ENCODE assay signal across 28 mouse cellular contexts in genomic region chr14:100239874-100240273, GRCm38 (mm10). TPM values are rescaled to one million over a fixed set of nuclear protein-coding genes. Genes with fewer than 3 reads are reported as not detected.
"Had no signal": no experiment of that assay in that cellular context is flagged by ENCODE, and none has a peak within 500 bp of the region (broad histone marks: within the 10 kb centered on the region; RNA-seq: fewer than 3 reads in every experiment).

No protein-coding gene starts in this region.

- ATAC-seq: forebrain, embryonic 13.5 days; forebrain, embryonic 14.5 days; forebrain, embryonic 15.5 days; forebrain, embryonic 16.5 days; forebrain, postnatal 0 days had no signal

- H3K4me2 ChIP-seq: embryonic facial prominence, embryonic 12.5 days; embryonic facial prominence, embryonic 13.5 days; embryonic facial prominence, embryonic 15.5 days; forebrain, embryonic 12.5 days; forebrain, embryonic 13.5 days; forebrain, embryonic 15.5 days had no signal

- H3K4me1 ChIP-seq: embryonic facial prominence, embryonic 15.5 days had no signal

- H3K27me3 ChIP-seq: embryonic facial prominence, embryonic 12.5 days; embryonic facial prominence, embryonic 13.5 days; embryonic facial prominence, embryonic 15.5 days; forebrain, embryonic 12.5 days; forebrain, embryonic 13.5 days; forebrain, embryonic 15.5 days had no signal

- H3K9me3 ChIP-seq: embryonic facial prominence, embryonic 10.5 days; embryonic facial prominence, embryonic 12.5 days; embryonic facial prominence, embryonic 13.5 days; embryonic facial prominence, embryonic 15.5 days; forebrain, embryonic 10.5 days; forebrain, embryonic 12.5 days; forebrain, embryonic 13.5 days; forebrain, embryonic 15.5 days had no signal

- H3K36me3 ChIP-seq: embryonic facial prominence, embryonic 12.5 days; embryonic facial prominence, embryonic 13.5 days; embryonic facial prominence, embryonic 15.5 days had no signal

- H3K4me3 ChIP-seq: embryonic facial prominence, embryonic 10.5 days; embryonic facial prominence, embryonic 12.5 days; embryonic facial prominence, embryonic 13.5 days; embryonic facial prominence, embryonic 15.5 days; erythroblast, embryonic 14.5 days; forebrain, embryonic 10.5 days; forebrain, embryonic 12.5 days; forebrain, embryonic 13.5 days; forebrain, embryonic 15.5 days; gastrocnemius, adult 2 months; heart, adult 2 months had no signal

- DNase-seq: cerebellum, adult 8-10 months; cerebellum, adult 9-10 months; cerebellum, adult 9-11 months; cerebellum, postnatal 10 days; cerebellum, postnatal 14 days; cerebellum, postnatal 25 days; cerebellum, postnatal 36 days; embryo, embryonic 11 days; forebrain, postnatal 0 days; gastrocnemius, adult 2 months; gastrocnemius, postnatal 10 days; gastrocnemius, postnatal 14 days; gastrocnemius, postnatal 25 days; gastrocnemius, postnatal 36 days; heart, adult 18-20 months; heart, adult 2 months had no signal

- H3K9ac ChIP-seq: embryonic facial prominence, embryonic 12.5 days; embryonic facial prominence, embryonic 13.5 days; embryonic facial prominence, embryonic 15.5 days; forebrain, embryonic 12.5 days; forebrain, embryonic 13.5 days; forebrain, embryonic 15.5 days; forebrain, postnatal 0 days had no signal

- H3K27ac ChIP-seq: embryonic facial prominence, embryonic 10.5 days; embryonic facial prominence, embryonic 12.5 days; embryonic facial prominence, embryonic 13.5 days; embryonic facial prominence, embryonic 15.5 days; forebrain, embryonic 10.5 days; forebrain, embryonic 12.5 days; forebrain, embryonic 13.5 days; forebrain, embryonic 15.5 days; gastrocnemius, adult 2 months; heart, adult 2 months had no signal

RNA-seq across cellular contexts. Expression of gene Klf12, which starts 44.6 kb away (rescaled TPM):
- total RNA-seq: granulocyte monocyte progenitor cell, adult 5-6 weeks had no signal
- polyA plus RNA-seq: erythroblast, embryonic 14.5 days had no signal
